Mouse (Mus musculus): Measurements from ENCODE around the gene Arsk. TPM values are rescaled to one million over a fixed set of nuclear protein-coding genes. Genes with fewer than 3 reads are reported as not detected.

Gene Arsk
- polyA plus RNA-seq, 1 experiment: 5.6 TPM

DNA sequence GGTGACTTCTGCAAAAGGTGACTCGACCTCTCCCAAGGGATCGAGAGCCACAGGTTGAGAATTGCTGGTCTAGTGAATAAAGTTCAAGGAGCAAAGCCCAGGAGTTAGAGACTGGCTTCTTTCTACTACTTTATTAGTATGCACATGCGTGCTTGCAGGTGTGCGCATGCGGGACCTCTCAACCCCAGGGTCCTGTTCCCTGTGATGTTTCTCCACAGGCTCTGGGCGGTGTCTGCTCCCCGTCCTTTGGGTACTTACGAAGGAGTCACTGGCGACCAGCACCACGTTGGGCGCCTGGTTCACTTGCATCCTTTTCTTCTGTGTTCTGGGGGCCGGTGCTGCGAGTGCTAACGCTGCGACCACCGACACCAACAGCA is 356 bp downstream of the Arsk start:
- WGBS: under 1% methylated on average over 16 of the region's 16 CpGs
- Histone ChIP-seq H3K27me3 (ENCODE audit: control insufficient read depth, insufficient read depth, low read length) (no peaks in the 10 kb centered on the region), H3K4me1 (ENCODE audit: control insufficient read depth, insufficient read depth, low read length) (no peaks in the 10 kb centered on the region; the same call in 1 of the 2 replicates), H3K4me3 (replicated peaks; ENCODE audit: insufficient read depth, low read depth, low read length) (peak overlapping the region; percentile 89), H3K27ac (ENCODE audit: insufficient read depth, low read length) (0 out of 2 replicates have a peak overlapping the region, but pooled peaks have one; percentile 14)
- 0 out of 2 replicates have a peak, but pooled peaks have one; percentile 12 for TF ChIP-seq POLR2A (IDR thresholded peaks at IDR 0.05; ENCODE audit: borderline replicate concordance, insufficient read depth, low read length)
- no peak for TF ChIP-seq CTCF (IDR thresholded peaks at IDR 0.05; ENCODE audit: borderline replicate concordance, insufficient read depth, low read depth, low read length)
- DNase-seq: no peak

DNA sequence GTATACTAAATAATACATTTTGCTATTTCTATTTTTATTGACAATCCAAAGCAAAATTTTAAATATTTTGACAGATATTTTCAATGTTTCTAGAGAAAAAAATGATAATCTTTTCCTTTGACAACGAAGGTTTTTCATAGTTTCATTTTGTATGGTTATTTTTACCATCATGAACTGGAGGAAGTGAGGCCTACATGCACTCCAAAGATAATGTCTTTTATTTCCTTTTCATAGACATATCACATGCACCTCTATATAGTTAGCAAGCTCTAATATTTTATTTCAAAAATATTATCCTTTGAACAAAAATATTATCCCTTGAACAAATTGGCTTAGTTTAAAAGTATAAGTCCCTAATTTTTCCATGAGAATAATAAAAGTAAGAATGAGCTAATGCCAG is 24.1 kb downstream of the Arsk start:
- Histone ChIP-seq H3K27ac (ENCODE audit: insufficient read depth, low read length) (no peak overlapping the region), H3K4me1 (ENCODE audit: control insufficient read depth, insufficient read depth, low read length) (no peaks in the 10 kb centered on the region), H3K27me3 (ENCODE audit: control insufficient read depth, insufficient read depth, low read length) (no peaks in the 10 kb centered on the region), H3K4me3 (replicated peaks; ENCODE audit: insufficient read depth, low read depth, low read length) (no peak overlapping the region)
- TF ChIP-seq CTCF (IDR thresholded peaks at IDR 0.05; ENCODE audit: borderline replicate concordance, insufficient read depth, low read depth, low read length) (no peak), POLR2A (IDR thresholded peaks at IDR 0.05; ENCODE audit: borderline replicate concordance, insufficient read depth, low read length) (no peak)
- DNase-seq: no peak
- 84% methylated on average over 1 of the region's 1 CpGs for WGBS

DNA sequence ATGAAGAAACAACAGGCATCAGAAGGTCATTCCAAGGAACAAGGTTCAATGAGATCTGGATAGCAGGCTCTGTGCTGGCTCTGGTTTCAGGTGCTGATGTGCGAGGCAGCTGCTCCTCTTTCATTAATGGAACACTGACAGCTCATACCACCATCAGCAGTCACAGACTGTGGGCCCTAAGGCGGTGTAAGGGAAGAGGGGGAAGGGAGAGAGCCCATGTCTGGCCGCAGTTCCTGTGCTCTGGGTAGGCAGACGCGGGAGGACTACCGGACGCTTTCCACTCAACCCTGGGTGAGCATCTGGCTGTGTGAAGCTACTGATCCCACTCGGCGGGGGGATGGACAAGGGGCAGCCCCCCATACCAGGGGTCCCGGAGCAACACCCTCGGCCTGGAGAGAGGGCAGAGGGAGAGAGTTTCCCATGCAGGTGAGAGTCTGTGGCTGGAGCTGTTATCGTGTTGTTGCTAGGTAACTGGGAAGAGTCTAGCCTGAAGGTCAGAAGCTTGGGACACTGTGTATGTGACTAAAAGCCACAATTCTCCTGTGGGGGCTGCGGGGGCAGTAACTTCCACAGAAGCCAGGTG is 34.0 kb downstream of the Arsk start:
- Histone ChIP-seq H3K4me1 (ENCODE audit: control insufficient read depth, insufficient read depth, low read length) (no peaks in the 10 kb centered on the region; the same call in 1 of the 2 replicates), H3K27ac (ENCODE audit: insufficient read depth, low read length) (no peak overlapping the region), H3K27me3 (ENCODE audit: control insufficient read depth, insufficient read depth, low read length) (no peaks in the 10 kb centered on the region), H3K4me3 (replicated peaks; ENCODE audit: insufficient read depth, low read depth, low read length) (no peak overlapping the region)
- 91% methylated on average over 13 of the region's 13 CpGs for WGBS
- TF ChIP-seq CTCF (IDR thresholded peaks at IDR 0.05; ENCODE audit: borderline replicate concordance, insufficient read depth, low read depth, low read length) (no peak), POLR2A (IDR thresholded peaks at IDR 0.05; ENCODE audit: borderline replicate concordance, insufficient read depth, low read length) (no peak)
- DNase-seq: no peak

DNA sequence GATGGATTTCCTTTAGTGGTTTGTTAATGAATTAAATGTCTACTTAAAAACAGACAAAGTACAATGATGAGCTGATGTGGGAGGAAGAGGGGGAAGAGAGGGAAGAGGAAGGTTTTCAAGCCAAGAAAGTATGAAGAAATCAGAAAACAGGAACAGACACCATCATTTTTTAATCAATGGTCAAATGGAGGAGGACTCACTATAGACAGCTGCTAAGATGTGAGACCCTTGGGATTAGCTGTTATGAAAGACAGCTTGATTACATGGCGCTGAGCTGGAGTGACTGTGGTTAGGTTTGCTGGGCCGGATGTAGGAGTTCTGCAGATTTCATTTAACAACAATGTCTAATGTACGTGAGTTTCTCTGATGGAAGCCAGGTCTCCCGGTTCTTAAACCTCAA is 34.9 kb downstream of the Arsk start:
- H3K4me3 ChIP-seq (replicated peaks; ENCODE audit: insufficient read depth, low read depth, low read length): no peak overlapping the region
- DNase-seq: no peak
- H3K27ac ChIP-seq (ENCODE audit: insufficient read depth, low read length): no peak overlapping the region
- no peaks in the 10 kb centered on the region for H3K27me3 ChIP-seq (ENCODE audit: control insufficient read depth, insufficient read depth, low read length)
- H3K4me1 ChIP-seq (ENCODE audit: control insufficient read depth, insufficient read depth, low read length): no peaks in the 10 kb centered on the region; the same call in 1 of the 2 replicates
- TF ChIP-seq CTCF (IDR thresholded peaks at IDR 0.05; ENCODE audit: borderline replicate concordance, insufficient read depth, low read depth, low read length): no peak
- no peak for TF ChIP-seq POLR2A (IDR thresholded peaks at IDR 0.05; ENCODE audit: borderline replicate concordance, insufficient read depth, low read length)
- WGBS: 89% methylated on average over 4 of the region's 4 CpGs

DNA sequence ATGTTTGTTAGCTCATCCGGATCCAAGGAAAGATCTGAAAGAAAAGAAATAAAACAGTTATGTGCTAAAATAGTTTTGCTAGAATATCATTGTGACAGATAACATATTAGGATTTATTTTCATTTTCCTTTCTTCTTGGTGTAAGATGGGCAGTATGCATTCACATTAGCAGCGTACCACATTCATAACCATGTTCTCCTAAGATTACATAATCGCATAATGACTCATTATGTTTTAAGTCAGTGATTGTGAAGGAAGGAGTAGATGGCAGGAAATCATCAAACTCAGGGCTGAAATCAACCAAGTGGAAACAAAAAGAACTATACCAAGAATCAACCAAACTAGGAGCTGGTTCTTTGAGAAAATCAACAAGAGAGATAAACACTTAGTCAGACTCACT is 35.9 kb downstream of the Arsk start:
- no peak overlapping the region for H3K27ac ChIP-seq (ENCODE audit: insufficient read depth, low read length)
- no peak overlapping the region for H3K4me3 ChIP-seq (replicated peaks; ENCODE audit: insufficient read depth, low read depth, low read length)
- 94% methylated on average over 3 of the region's 3 CpGs for WGBS
- H3K4me1 ChIP-seq (ENCODE audit: control insufficient read depth, insufficient read depth, low read length): no peaks in the 10 kb centered on the region; the same call in 1 of the 2 replicates
- no peaks in the 10 kb centered on the region for H3K27me3 ChIP-seq (ENCODE audit: control insufficient read depth, insufficient read depth, low read length)
- no peak for DNase-seq
- TF ChIP-seq CTCF (IDR thresholded peaks at IDR 0.05; ENCODE audit: borderline replicate concordance, insufficient read depth, low read depth, low read length) (no peak), POLR2A (IDR thresholded peaks at IDR 0.05; ENCODE audit: borderline replicate concordance, insufficient read depth, low read length) (no peak)

DNA sequence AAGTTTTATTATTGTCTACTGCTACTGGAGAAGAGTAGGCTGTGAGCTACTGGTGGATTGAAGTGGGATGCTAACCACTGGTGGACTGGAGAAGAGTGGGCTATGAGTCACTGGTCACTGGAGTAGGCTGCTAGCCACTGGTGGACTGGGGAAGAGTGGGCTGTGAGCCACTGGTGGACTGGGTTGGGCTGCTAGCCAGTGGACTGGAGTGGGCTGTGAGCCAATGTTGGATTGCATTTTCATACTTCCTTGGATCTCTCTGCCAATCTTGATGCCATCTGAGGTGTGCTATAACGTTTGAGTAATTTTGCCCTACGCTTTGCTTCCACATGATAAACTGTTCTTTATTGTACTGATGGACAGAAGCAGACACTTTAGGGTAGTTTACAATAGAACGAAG is 36.3 kb downstream of the Arsk start:
- Histone ChIP-seq H3K27me3 (ENCODE audit: control insufficient read depth, insufficient read depth, low read length) (no peaks in the 10 kb centered on the region), H3K4me3 (replicated peaks; ENCODE audit: insufficient read depth, low read depth, low read length) (no peak overlapping the region), H3K4me1 (ENCODE audit: control insufficient read depth, insufficient read depth, low read length) (no peaks in the 10 kb centered on the region; the same call in 1 of the 2 replicates), H3K27ac (ENCODE audit: insufficient read depth, low read length) (no peak overlapping the region)
- 41% methylated on average over 3 of the region's 3 CpGs for WGBS
- TF ChIP-seq CTCF (IDR thresholded peaks at IDR 0.05; ENCODE audit: borderline replicate concordance, insufficient read depth, low read depth, low read length): no peak
- no peak for TF ChIP-seq POLR2A (IDR thresholded peaks at IDR 0.05; ENCODE audit: borderline replicate concordance, insufficient read depth, low read length)
- DNase-seq: no peak

DNA sequence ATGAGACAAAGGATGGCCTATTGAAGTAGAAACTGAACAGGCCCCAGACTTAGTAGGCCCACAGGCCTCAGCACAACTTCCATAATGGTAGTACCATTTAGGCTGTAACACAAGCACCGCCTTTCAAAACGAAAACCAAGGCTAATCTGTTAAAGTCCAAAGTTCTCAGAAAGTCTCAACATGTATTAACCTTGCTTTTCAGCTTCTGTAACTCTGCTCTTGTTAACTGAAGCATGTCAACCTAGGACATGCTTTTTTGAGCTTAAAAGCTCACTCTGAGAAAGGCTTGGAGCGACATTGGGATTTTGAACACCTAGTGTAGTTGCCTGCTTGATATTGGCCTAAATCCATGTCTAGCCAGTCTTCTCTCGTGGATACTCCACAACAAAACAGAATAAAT is 38.9 kb downstream of the Arsk start:
- H3K27ac ChIP-seq (ENCODE audit: insufficient read depth, low read length): no peak overlapping the region
- no peaks in the 10 kb centered on the region for H3K27me3 ChIP-seq (ENCODE audit: control insufficient read depth, insufficient read depth, low read length)
- TF ChIP-seq POLR2A (IDR thresholded peaks at IDR 0.05; ENCODE audit: borderline replicate concordance, insufficient read depth, low read length) (no peak), CTCF (IDR thresholded peaks at IDR 0.05; ENCODE audit: borderline replicate concordance, insufficient read depth, low read depth, low read length) (no peak)
- no peak for DNase-seq
- H3K4me1 ChIP-seq (ENCODE audit: control insufficient read depth, insufficient read depth, low read length): no peaks in the 10 kb centered on the region; the same call in 1 of the 2 replicates
- H3K4me3 ChIP-seq (replicated peaks; ENCODE audit: insufficient read depth, low read depth, low read length): no peak overlapping the region
- 83% methylated on average over 4 of the region's 4 CpGs for WGBS

DNA sequence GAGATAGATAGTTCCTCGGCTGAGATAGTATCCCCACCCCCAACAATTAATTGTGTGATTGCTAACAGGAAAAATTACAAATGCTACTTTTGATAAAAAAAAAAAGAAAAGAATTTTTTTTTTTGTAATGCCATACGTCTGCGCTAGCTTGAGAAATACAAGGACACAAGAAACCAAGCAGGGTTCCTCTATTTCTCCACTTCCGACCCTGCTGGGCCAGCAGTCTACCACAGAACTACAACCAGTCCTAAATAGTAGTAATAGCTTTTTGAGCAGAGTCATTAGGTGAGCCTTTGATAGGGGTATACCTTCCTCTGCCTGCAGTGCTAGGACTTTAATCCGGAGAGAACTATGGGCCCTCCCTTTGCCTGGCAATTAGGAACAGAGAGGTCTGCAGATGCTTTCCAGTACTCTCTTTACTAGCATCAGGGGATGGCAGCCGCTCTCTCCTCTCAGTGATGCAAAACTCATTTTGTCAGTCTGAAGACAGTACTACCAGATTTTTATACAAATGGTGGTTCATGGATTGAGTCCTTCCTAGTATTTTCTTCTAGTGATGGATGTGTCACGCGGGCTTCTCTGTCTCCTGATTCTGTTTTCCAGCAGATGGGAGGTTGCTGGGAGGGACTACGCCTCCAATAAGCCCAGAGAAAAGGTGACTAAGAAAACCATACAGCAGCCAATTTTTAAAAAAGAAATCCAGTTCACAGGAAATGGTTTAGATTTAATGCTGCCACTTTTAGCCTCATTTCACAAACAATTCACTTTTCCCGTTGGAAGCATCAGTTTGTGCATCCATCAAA is 41.0 kb downstream of the Arsk start:
- Histone ChIP-seq H3K27ac (ENCODE audit: insufficient read depth, low read length) (no peak overlapping the region), H3K4me1 (ENCODE audit: control insufficient read depth, insufficient read depth, low read length) (no peaks in the 10 kb centered on the region; the same call in 1 of the 2 replicates), H3K4me3 (replicated peaks; ENCODE audit: insufficient read depth, low read depth, low read length) (no peak overlapping the region), H3K27me3 (ENCODE audit: control insufficient read depth, insufficient read depth, low read length) (no peaks in the 10 kb centered on the region)
- 88% methylated on average over 10 of the region's 10 CpGs for WGBS
- DNase-seq: no peak
- TF ChIP-seq CTCF (IDR thresholded peaks at IDR 0.05; ENCODE audit: borderline replicate concordance, insufficient read depth, low read depth, low read length) (no peak), POLR2A (IDR thresholded peaks at IDR 0.05; ENCODE audit: borderline replicate concordance, insufficient read depth, low read length) (no peak)

Measured in cerebellum, adult 2 months (tissue).